Mouse (Mus musculus) skeletal muscle tissue, postnatal 0 days (tissue): ENCODE results near the gene Aldh3b1. TPM values are rescaled to one million over a fixed set of nuclear protein-coding genes. Genes with fewer than 3 reads are reported as not detected.

Experiments
- polyA plus RNA-seq: library from polyadenylated mRNA; unstranded; fragments of >200 nt; fragmentation: Nextera tagmentation; extraction: Ambion mirVana; gene quantifications from 2 replicates; pipeline ENCODE4 v1.2.1, GENCODE M21; 2015

The Aldh3b1 gene
- 7.5 and 8.1 TPM in 2 replicates for polyA plus RNA-seq

DNA sequence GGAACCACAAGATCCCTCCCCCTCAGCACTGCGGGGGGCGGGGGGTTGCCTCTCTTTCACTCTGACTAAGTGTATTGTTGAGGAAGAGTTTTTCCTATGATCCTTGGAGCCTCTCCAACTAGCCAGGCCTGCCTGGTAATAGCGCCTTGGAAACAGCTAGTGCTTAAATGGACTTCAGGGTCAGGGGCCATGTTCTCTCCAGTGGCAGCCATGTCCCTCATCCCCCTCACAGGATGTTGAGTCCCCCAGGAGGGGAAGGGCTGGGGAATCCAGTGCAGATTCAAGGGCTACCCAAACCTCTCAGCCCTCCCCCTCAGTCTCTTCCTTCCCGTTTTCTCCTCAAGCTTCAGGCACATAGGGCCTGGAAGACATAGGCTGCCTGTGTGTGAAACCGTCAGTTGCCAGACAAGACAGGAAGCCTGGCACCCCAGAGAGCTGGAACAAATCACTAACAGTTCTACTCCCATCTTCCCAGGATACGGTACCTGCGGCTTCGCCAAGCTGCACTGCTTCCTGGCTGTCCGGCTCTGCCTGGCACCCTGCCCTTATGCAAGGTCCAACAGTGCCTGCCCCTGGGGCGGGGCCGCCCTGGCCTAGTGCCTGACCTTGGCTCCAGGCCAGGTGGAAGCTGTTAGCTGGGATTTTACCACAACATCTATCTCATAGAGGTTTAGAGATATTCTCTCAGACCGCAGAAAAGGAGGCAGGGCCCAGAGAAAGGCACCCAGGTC lies at the start of gene Aldh3b1:
Aldh3b1 (minus strand) TSS at position 598 of the 731 bp plus-strand sequence.

DNA sequence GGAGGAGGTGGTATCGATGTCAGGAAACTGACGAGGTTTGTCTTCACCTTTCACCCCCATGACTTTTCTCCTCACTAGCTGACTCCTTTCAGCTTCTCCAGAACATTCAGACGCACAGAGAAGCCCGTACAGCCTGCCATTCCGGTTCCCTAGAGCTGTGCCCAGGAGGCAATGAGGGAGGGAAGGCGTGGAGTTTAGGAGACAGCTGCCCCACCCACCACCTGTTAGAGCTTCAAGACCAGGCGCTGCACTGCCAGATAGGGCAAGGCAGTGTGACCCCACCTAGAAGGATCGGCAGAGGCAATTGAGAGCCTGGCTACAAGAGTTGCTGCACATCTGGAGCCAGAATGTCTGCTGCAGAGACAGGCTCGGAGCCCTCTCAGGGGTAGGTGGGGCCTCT lies 42.6 kb upstream of the Aldh3b1 start, which contains the start of gene Aldh3b2:
Aldh3b2 (plus strand) TSS at position 100 of the 400 bp plus-strand sequence.

GRCm38 (mm10) chr19:3958470-3958869 lies 28.9 kb upstream of the Aldh3b1 start, which contains the start of gene Aldh3b3:
TSS of gene Aldh3b3 (plus strand) at chr19:3958645.

GRCm38 (mm10) chr19:3935032-3935895 lies 5.7 kb upstream of the Aldh3b1 start, which contains the start of gene Unc93b1:
TSS of gene Unc93b1 (plus strand) at chr19:3935186.

GRCm38 (mm10) chr19:3912337-3913204 lies 17.0 kb downstream of the Aldh3b1 start, which contains the start of gene Ndufs8:
TSS of gene Ndufs8 (minus strand) at chr19:3912774.

DNA sequence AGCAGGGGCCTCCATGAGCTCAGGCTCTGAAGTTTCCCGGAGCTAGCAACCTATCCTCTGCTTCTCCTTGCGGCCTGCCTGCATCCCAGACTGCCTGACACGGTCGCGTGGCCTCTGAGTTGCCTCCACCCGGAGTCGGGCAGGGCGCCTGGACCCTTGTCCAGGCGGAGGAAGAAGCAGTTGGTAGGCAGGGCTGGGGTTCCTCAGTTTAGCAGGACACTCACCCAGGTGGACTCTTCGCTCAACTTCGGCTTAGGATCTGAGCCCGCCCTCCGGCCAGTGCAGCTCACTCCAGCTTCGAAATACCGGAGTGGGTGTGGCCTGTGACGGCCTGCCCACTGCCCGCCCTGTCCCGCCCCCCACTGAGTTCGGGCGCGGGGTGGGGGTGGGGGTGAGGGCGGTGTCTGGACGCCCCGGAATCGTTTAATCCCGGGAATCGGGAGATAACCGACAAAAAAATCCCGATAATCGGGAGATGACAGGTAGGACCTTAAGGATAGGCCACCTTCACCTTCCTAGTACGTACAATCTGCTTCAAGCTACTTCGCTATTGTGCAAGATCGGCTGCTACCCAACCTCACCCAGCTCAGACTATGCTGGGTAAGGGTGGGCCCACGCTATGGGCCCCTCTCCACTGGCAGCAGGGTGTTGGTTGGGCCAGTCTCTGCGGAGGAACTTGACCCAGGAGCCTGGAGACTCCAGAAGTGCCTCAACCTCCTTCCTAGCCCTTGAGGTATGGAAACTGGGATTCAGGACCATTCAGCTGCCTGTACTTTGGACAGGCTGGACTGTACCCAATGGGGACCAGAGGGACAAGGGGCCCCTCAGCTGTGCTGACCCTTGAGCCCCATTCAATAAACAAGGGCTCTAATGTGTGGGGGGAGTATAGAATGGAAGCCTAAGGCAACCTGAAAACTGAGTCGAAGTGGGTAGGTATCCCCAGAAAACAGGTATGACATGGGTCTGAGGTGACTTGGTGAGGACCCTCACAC lies 22.5 kb downstream of the Aldh3b1 start, which contains the start of gene Tcirg1:
Tcirg1 (minus strand) TSS at position 339 of the 992 bp plus-strand sequence.

Other genes starting within 250 kb of the Aldh3b1 start
- 2.0 and 2.2 TPM in 2 replicates for gene Lrp5, start 243.2 kb downstream of the Aldh3b1 start, polyA plus RNA-seq
- 18.1 and 23.6 TPM in 2 replicates for gene 1810055G02Rik, start 221.5 kb downstream of the Aldh3b1 start, polyA plus RNA-seq
- 12.8 and 13.9 TPM in 2 replicates for gene Kmt5b, start 162.4 kb downstream of the Aldh3b1 start, polyA plus RNA-seq
- 7.9 and 9.6 TPM in 2 replicates for gene Chka, start 78.0 kb downstream of the Aldh3b1 start, polyA plus RNA-seq
- 16.4 and 18.2 TPM in 2 replicates for gene Tcirg1, start 22.7 kb downstream of the Aldh3b1 start, polyA plus RNA-seq
- 372 and 439 TPM in 2 replicates for gene Ndufs8, start 17.0 kb downstream of the Aldh3b1 start, polyA plus RNA-seq
- 20.6 and 25.5 TPM in 2 replicates for gene Unc93b1, start 5.4 kb upstream of the Aldh3b1 start, polyA plus RNA-seq
- 0.35 TPM in 1 of 2 replicates, not detected in the other for gene Aldh3b3, start 28.8 kb upstream of the Aldh3b1 start, polyA plus RNA-seq
- gene Aldh3b2, start 42.5 kb upstream of the Aldh3b1 start, polyA plus RNA-seq: 1.0 and 9.9 TPM in 2 replicates
- gene Acy3, start 56.8 kb upstream of the Aldh3b1 start, polyA plus RNA-seq: 10.8 and 13.3 TPM in 2 replicates
- not detected in 2 replicates for gene Tbx10, start 62.9 kb upstream of the Aldh3b1 start, polyA plus RNA-seq
- gene Nudt8, start 70.8 kb upstream of the Aldh3b1 start, polyA plus RNA-seq: 39.5 and 49.5 TPM in 2 replicates
- gene Gm49405, start 70.8 kb upstream of the Aldh3b1 start, polyA plus RNA-seq: 0.94 and 1.1 TPM in 2 replicates
- gene Doc2g, start 73.5 kb upstream of the Aldh3b1 start, polyA plus RNA-seq: 1.6 and 2.5 TPM in 2 replicates
- gene Ndufv1, start 83.0 kb upstream of the Aldh3b1 start, polyA plus RNA-seq: 413 and 450 TPM in 2 replicates
- 271 and 284 TPM in 2 replicates for gene Gstp1, start 108.2 kb upstream of the Aldh3b1 start, polyA plus RNA-seq
- gene Gstp2, start 116.2 kb upstream of the Aldh3b1 start, polyA plus RNA-seq: 11.0 and 11.1 TPM in 2 replicates
- gene Gstp3, start 129.8 kb upstream of the Aldh3b1 start, polyA plus RNA-seq: 0.21 TPM in 1 of 2 replicates, not detected in the other
- 1.3 and 1.5 TPM in 2 replicates for gene Cabp2, start 151.8 kb upstream of the Aldh3b1 start, polyA plus RNA-seq
- gene Cdk2ap2, start 167.4 kb upstream of the Aldh3b1 start, polyA plus RNA-seq: 38.7 and 45.9 TPM in 2 replicates
- gene Pitpnm1, start 170.2 kb upstream of the Aldh3b1 start, polyA plus RNA-seq: 3.8 and 5.2 TPM in 2 replicates
- 56.7 and 57.8 TPM in 2 replicates for gene Aip, start 196.1 kb upstream of the Aldh3b1 start, polyA plus RNA-seq
- gene Gpr152, start 210.0 kb upstream of the Aldh3b1 start, polyA plus RNA-seq: not detected in 2 replicates
- gene Cabp4, start 214.2 kb upstream of the Aldh3b1 start, polyA plus RNA-seq: 0.14 and 1.5 TPM in 2 replicates
- gene Coro1b, start 218.8 kb upstream of the Aldh3b1 start, polyA plus RNA-seq: 67.6 and 99.9 TPM in 2 replicates
- gene Ptprcap, start 223.8 kb upstream of the Aldh3b1 start, polyA plus RNA-seq: 2.1 and 2.3 TPM in 2 replicates
- gene Rps6kb2, start 233.5 kb upstream of the Aldh3b1 start, polyA plus RNA-seq: 42.6 and 42.9 TPM in 2 replicates
- 16.9 and 20.7 TPM in 2 replicates for gene Carns1, start 245.7 kb upstream of the Aldh3b1 start, polyA plus RNA-seq